Mouse (Mus musculus): ENCODE measurements at regions not wholly inside any gene's neighbourhood (a gene's known extent, or its start where the extent isn't known, plus 50 kb on each side); places are given as distances from the start of the nearest gene placed in this dataset.

- no peak for TF ChIP-seq CTCF (IDR thresholded peaks at IDR 0.05)
- TF ChIP-seq POLR2A (IDR thresholded peaks at IDR 0.05; ENCODE audit: insufficient read depth, low read depth, low read length), result no peak
- TF ChIP-seq EP300 (IDR thresholded peaks at IDR 0.05; ENCODE audit: insufficient read depth, low read depth, low read length), result no peak
Measured at GRCm38 (mm10) chr9:11277810-11278209, 373.2 kb upstream of the Cntn5 start.
